Mouse (Mus musculus) gastrocnemius, adult 2 months (tissue): ENCODE results near the gene Zfp319. TPM values are rescaled to one million over a fixed set of nuclear protein-coding genes. Genes with fewer than 3 reads are reported as not detected.

Experiments
- DNase-seq: peaks from one replicate; pipeline ENCODE4 v3.0.0; 2022
- H3K27ac ChIP-seq: fragments of 200-600 bp; 2 replicates; pipeline ENCODE4 v1.8.1; 2022; ENCODE audit warnings: mild to moderate bottlenecking
- H3K4me3 ChIP-seq: fragments of 200-600 bp; 2 replicates; pipeline ENCODE4 v1.8.1; 2022; ENCODE audit warnings: mild to moderate bottlenecking, moderate library complexity
- CTCF ChIP-seq: fragments of 200-600 bp; IDR thresholded peaks from 2 replicates; pipeline ENCODE4 v1.8.1; 2022; ENCODE audit warnings: antibody characterized with exemption, mild to moderate bottlenecking, moderate library complexity
- intact Hi-C: fragments of 180-260 bp; cut with DNase I; formaldehyde crosslinking; loops from one replicate; pipeline ENCODE4 v1.15.1; 2025
- total RNA-seq, 2 experiments: library from RNA; stranded (reverse); gene quantifications; 2 replicates each; pipeline ENCODE4 v1.2.3; 2021

Gene Zfp319
- total RNA-seq, 2 experiments from 2014 or later: 3.3 to 4.4 TPM

DNA sequence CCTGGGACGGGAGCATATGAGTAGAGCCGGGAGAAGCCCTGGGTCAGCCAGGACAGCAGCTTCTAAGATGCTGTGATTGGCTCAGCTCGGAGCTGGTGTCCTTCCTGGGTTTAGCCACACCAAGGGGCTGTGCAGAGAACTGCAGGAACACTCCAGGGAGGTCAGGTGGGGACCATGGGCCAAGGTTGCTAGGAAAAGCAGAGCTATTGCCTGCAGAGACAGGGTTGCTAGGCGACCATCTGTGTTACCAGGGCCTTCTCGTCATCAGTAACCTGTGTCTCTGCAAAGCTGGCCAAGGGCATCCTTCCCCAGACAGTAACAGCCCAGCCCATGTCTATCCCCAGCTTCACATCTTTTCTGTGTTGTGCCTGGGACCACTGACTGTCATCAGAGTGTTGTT, 50.3 kb downstream of the Zfp319 start:
- H3K4me3 ChIP-seq: no peak overlapping the region
- no peak overlapping the region for H3K27ac ChIP-seq
- intact Hi-C loops: no loop called here
- DNase-seq: no peak
- no peak for TF ChIP-seq CTCF

Other genes with a start within 250 kb of the Zfp319 start
- gene Kifc3, start 129.1 kb downstream of the Zfp319 start, total RNA-seq: 10 to 100 TPM in 1 of 2 experiments, 1 to 10 TPM in 1; 5.2 to 11.4 TPM
- under 1 TPM; 0.08 to 0.66 TPM for gene Cngb1, start 25.4 kb downstream of the Zfp319 start, total RNA-seq
- gene Tepp, start 21.4 kb downstream of the Zfp319 start, total RNA-seq: not detected
- 1 to 10 TPM; 5.8 to 7.1 TPM for gene Usb1, start 334 bp upstream of the Zfp319 start, total RNA-seq
- 10 to 100 TPM; 13.8 to 17.0 TPM for gene Mmp15, start 20.3 kb upstream of the Zfp319 start, total RNA-seq
- 1 to 10 TPM; 6.5 TPM for gene Cfap20, start 102.9 kb upstream of the Zfp319 start, total RNA-seq
- 10 to 100 TPM; 23.1 to 23.7 TPM for gene Csnk2a2, start 158.1 kb upstream of the Zfp319 start, total RNA-seq
- gene Ccdc113, start 202.1 kb upstream of the Zfp319 start, total RNA-seq: not detected
- not detected for gene Prss54, start 244.4 kb upstream of the Zfp319 start, total RNA-seq